Mouse (Mus musculus): ENCODE data around the gene Card19.

Card19 gene

DNA sequence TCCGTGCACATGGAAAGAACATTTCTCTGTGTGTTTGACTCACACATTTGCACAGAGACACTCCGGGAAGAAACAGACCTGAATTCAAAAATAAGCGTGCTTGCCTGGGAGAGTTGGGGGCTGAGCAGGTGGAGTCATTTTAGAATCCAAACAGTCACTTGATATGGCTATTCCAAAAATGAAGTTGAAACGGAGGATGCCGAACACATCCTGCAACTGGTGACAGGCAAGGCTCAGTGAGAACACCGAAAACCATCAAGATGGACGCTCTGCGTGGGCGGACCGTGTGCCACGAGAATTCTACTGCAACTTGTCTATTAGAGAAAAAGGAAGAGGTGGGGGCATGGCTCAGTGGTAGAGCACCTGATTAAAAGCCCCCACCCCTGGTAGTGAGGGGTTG lies 45.2 kb downstream of the Card19 start:
- DNase-seq (ENCODE audit: low spot score) = no peak

DNA sequence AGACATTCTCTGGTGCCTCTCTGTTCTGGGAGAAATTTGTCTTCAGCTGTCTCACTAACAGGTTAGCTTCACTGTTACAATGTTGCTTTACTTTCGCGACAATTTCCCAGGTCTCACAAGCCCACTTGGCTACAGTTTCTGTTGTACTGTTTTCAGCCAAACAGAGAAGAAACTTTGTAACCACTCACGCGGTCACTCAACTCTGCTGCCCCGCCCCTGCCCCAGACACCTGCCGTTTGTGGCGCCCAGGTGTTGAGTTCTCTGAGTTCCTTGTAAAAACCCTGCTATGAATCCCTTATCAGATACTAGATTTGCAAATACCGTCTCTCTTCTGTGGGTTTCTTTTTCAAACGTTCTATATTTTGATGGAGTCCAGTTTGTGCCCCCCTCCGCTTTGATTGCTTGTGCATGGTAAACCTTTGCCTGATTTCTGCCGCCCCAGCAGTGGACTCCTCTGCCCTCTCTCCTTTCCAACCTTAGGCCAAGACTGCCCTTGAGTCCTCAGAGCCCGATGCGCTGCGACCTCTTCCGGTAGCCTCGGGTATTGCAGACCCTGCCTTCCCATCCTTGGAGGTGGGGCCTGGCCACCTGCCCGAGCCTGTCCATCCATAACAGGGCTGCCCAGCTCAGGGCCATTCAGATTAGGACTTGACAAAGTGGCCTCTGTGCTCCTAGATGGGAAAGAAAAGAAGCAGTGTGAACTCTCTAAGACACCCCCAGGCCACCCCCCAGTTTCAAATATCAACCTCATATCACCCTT lies 46.2 kb downstream of the Card19 start:
- peak; percentile 89 for DNase-seq (ENCODE audit: low spot score)

DNA sequence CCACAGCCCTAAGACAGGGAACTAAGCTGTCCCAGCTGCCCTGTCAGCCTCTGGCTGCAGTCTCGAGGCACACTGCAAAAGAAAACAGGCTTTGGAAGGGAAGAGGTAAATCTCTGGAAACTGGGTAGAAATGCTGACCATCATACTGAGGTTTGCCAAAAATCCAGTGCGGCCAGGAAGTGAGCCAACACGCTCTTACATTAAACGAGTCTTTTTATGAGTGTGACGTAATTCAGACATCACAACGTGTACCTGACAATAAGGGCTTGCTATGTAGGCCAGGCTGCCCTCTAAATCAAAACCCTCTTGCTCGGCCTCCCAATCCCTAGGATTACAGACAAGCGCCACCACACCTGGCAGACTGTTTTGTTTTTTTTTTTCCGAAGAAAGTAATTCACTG lies 48.8 kb downstream of the Card19 start:
- no peak for DNase-seq (ENCODE audit: low spot score)

DNA sequence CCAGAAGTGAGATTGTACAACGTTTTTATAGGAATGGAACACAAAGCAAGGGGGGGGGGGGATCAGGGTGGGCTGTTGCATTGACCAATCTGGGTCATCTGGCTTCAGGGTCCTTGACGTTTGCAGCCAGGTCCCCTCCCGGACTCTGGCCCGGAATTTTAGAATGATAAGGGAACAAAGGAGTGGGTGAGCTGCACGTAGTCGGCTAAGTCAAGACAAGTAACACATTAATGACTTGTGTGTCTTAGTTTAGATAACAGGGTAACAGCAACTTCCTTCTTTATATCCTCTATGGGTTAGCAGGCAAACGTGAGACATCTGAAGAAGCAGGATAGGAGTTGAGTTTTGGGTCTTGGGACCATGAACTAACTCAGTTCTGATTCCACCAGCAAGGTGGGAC lies 52.2 kb downstream of the Card19 start:
- no peak for DNase-seq (ENCODE audit: low spot score)

DNA sequence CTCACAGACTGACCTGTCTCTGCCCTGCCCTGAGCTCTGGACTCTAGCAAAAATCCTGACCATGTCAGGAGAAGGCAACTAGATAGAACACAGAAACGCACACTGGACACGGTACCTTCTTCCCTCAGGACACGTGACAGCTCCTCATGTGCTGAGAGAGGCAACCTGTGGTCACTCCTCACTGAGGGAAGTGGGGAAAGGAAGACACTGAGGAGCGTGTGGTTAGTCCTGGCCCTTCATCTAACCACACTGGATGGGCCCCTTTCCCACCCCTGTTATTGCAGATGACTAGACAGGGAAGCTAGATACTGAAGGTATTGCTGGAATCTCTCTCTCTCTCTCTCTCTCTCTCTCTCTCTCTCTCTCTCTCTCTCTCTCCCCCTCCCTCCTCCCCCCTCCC lies 53.1 kb downstream of the Card19 start:
- DNase-seq (ENCODE audit: low spot score) = no peak

DNA sequence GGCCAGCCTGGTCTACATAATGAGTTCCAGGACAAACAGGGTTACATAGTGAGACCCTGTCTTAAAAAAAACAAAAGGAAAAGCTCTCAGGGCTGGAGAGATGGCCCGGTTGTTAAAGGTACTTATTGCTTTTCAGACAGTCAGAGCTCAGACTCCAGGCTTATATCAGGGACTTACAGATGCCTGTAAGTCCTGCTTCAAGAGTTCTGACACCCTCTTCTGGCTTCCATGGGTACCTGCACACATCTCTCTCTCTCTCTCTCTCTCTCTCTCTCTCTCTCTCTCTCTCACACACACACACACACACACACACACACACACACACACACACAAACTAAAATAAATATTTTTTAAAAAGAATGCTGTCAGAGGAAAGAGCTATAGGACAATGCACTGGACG lies 54.6 kb downstream of the Card19 start:
- no peak for DNase-seq (ENCODE audit: low spot score)

DNA sequence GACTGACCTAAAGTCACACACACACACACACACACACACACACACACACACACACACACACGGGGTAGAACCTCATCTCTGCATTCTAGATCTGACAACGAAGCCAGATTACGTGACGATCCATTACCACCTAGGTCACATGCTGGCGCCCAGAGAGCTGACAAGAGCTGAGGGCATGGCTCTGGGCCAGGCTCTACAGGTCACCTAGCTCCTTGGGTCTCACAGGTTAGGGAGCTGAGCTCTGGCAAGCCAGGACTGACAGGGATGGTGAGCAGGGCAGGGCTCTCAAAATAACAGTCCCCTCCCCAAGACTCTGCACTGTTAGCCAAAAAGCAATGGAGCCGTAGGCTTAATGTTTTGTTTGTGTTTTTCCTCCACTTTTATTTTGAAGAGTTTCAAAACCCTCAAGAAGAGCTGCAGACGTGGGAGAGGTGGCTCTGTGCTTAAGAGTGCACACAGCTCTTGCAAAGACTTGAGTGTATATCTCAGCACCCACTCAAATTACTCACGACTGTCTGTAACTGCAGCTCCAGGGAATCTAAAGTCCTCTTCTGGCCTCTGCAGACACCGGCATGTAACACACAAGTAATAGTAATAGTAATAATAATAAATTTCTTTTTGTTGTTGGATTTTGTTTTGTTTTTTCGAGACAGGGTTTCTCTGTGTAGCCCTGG lies 57.7 kb downstream of the Card19 start:
- DNase-seq (ENCODE audit: low spot score) = no peak

DNA sequence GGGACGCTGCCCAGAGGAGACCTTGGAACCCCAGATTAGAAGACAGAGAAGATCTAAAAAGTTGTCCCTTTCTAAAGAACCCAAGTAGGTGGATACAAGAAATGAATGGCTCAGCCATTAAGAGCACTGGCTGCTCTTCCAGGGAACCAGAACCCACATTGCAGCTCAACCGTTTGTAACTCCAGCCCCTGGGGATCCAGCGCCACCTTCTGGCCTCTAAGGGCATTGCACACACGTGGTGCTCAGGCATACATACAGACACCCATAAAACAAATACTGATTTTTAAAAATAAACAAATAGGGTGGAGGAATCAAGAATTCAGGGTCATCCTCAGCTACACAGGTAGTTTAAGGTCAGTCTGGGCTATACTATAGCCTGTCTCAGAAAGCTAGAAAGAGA lies 59.2 kb downstream of the Card19 start:
- DNase-seq (ENCODE audit: low spot score) = no peak

DNA sequence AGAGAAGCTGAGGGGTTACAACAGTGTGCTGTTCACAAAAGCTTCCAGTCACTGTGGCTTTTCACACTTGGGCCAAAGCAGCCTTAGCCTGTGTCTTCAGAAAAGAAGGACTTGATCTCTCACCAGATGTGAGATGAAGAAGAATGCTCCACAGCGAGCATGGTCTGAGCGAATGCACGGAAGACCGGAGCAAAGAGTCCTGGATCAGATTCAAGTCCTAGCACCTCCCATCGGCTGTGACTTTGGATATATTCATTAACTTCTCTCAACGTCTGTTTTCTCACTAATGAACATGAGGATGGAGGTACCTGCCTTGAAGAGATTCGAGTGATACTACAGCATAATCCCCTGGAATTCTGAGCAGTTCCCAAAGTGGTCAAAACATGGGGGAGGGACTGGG lies 61.2 kb downstream of the Card19 start:
- DNase-seq (ENCODE audit: low spot score) = no peak

DNA sequence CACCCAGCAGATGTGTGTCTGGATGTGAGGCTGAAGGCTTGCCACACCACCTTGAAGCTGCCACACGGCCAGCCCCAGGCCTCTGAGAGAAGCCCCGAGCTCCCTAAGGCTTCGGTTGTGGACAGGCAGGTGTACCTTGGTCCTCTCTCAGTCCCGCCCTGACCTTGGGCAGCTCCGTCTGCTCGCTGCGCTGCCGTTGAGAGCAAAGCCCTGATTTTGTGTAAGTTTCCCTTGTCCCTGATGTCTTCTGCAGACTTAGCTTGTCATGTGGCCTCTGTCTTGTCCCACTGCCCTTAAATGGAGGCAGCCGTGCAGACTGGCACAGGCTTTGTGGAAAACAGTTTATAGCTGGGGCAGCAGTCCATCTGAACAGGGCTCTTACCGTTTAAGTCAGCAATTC lies 61.8 kb downstream of the Card19 start:
- no peak for DNase-seq (ENCODE audit: low spot score)
